Mouse (Mus musculus) Patski (cell line): Measurements from ENCODE around the gene Ptov1. TPM values are rescaled to one million over a fixed set of nuclear protein-coding genes. Genes with fewer than 3 reads are reported as not detected.

Experiments used
- ATAC-seq: fragments of 100-300 bp; one replicate; pipeline ENCODE4 v1.8.0; 2021
- CTCF ChIA-PET: fragments of 350-600 bp; sonication (Branson Sonifier 250); formaldehyde crosslinking; loops from one replicate; lab custom pipeline; 2022; ENCODE audit warnings: inconsistent platforms; lab: Charles Lee
- POLR2A ChIA-PET: fragments of 350-600 bp; sonication (Branson Sonifier 250); formaldehyde crosslinking; loops from one replicate; lab custom pipeline; 2022; ENCODE audit warnings: antibody characterized with exemption, inconsistent platforms; lab: Charles Lee
- DNase-seq: peaks from one replicate; pipeline ENCODE4 v3.0.0-alpha.2; 2011; ENCODE audit warnings: low read depth, low spot score
- H3K27me3 ChIP-seq: fragments of 371-371 bp; one replicate; pipeline ENCODE4 v1.5.1; 2021
- CTCF ChIP-seq: fragments of 100-300 bp; IDR thresholded peaks from one replicate; pipeline ENCODE4 v1.5.1; 2021
- in situ Hi-C: fragments of 300-500 bp; cut with MboI; formaldehyde crosslinking; loops from 3 replicates; pipeline ENCODE4 v1.11.1; 2018; ENCODE audit warnings: low pct_unique_long_range_greater_than_20kb, mixed read lengths
- polyA plus RNA-seq: library from polyadenylated mRNA; unstranded; gene quantifications from one replicate; pipeline ENCODE4 v1.2.3, GENCODE M21; 2021

Gene Ptov1
- polyA plus RNA-seq, 1 experiment from 2014 or later, result 308 TPM

- in situ Hi-C loops, result no loop called here
- DNase-seq, result no peak
- TF ChIP-seq CTCF, result no peak
- H3K27me3 ChIP-seq, result no peaks in the 10 kb centered on the region
- CTCF ChIA-PET, result interaction anchor here (2.0 kb wide), 1 partner anchor 14 kb away, joined by 8 read pairs; no protein-coding TSS in a partner anchor
- POLR2A ChIA-PET, result interaction anchor here (2.7 kb wide), 1 partner anchor 11 kb away, joined by 11 read pairs; no protein-coding TSS in a partner anchor
- no peak for ATAC-seq
These were observed 31.5 kb downstream of the Ptov1 start for GRCm38 (mm10) chr7:44838073-44838472.

GRCm38 (mm10) chr7:44836423-44837053, 33.0 kb downstream of the Ptov1 start:
- no peak for ATAC-seq
- H3K27me3 ChIP-seq, result no peaks in the 10 kb centered on the region
- in situ Hi-C loops, result no loop called here
- TF ChIP-seq CTCF, result no peak
- ChIA-PET POLR2A (interaction anchor here (1.1 kb wide), 1 partner anchor 14 kb away, joined by 4 read pairs; no protein-coding TSS in a partner anchor), CTCF (interaction anchor here (0.8 to 3.1 kb wide), 4 partner anchors 9 to 91 kb away, joined by 3 to 14 read pairs (median 4); no protein-coding TSS in a partner anchor)
- no peak for DNase-seq

- ATAC-seq (no peak), DNase-seq (no peak)
- ChIA-PET CTCF (interaction anchor here (0.8 to 3.1 kb wide), 3 partner anchors 8 to 14 kb away, joined by 3 to 14 read pairs (median 4); no protein-coding TSS in a partner anchor), POLR2A (no interaction called here)
- no peak for TF ChIP-seq CTCF
- no peaks in the 10 kb centered on the region for H3K27me3 ChIP-seq
- in situ Hi-C loops, result no loop called here
These were observed 33.6 kb downstream of the Ptov1 start for GRCm38 (mm10) chr7:44836016-44836404.

GRCm38 (mm10) chr7:44835373-44836015, 34.1 kb downstream of the Ptov1 start:
- H3K27me3 ChIP-seq, result no peaks in the 10 kb centered on the region
- ChIA-PET CTCF (interaction anchor here (1.1 to 3.1 kb wide), 2 partner anchors 10 to 13 kb away, joined by 4 to 14 read pairs; no protein-coding TSS in a partner anchor), POLR2A (interaction anchor here (1.1 to 1.4 kb wide), 2 partner anchors 8 to 16 kb away, joined by 4 to 6 read pairs; no protein-coding TSS in a partner anchor)
- DNase-seq (no peak), ATAC-seq (no peak)
- in situ Hi-C loops, result no loop called here
- TF ChIP-seq CTCF, result no peak

- DNase-seq (no peak), ATAC-seq (no peak)
- ChIA-PET CTCF (no interaction called here), POLR2A (no interaction called here)
- TF ChIP-seq CTCF, result no peak
- H3K27me3 ChIP-seq, result no peaks in the 10 kb centered on the region
- in situ Hi-C loops, result no loop called here
These were observed 36.8 kb downstream of the Ptov1 start for GRCm38 (mm10) chr7:44832763-44833162.

- TF ChIP-seq CTCF, result no peak
- POLR2A ChIA-PET, result no interaction called here
- H3K27me3 ChIP-seq, result no peaks in the 10 kb centered on the region
- DNase-seq (no peak), ATAC-seq (no peak)
- in situ Hi-C loops, result no loop called here
- CTCF ChIA-PET, result interaction anchor here (1.6 to 3.6 kb wide), 3 partner anchors 11 to 15 kb away, joined by 4 to 21 read pairs (median 7); partner anchors contain the start of genes Atf5, Il4i1 and Nup62
These were observed 40.9 kb downstream of the Ptov1 start for GRCm38 (mm10) chr7:44828706-44829105.

GRCm38 (mm10) chr7:44826771-44827170, 42.8 kb downstream of the Ptov1 start:
- in situ Hi-C loops, result no loop called here
- ATAC-seq (no peak), DNase-seq (no peak)
- POLR2A ChIA-PET, result interaction anchor here (1.0 to 1.9 kb wide), 3 partner anchors 12 to 104 kb away, joined by 3 to 11 read pairs (median 5); no protein-coding TSS in a partner anchor
- no peaks in the 10 kb centered on the region for H3K27me3 ChIP-seq
- TF ChIP-seq CTCF, result no peak
- CTCF ChIA-PET, result interaction anchor here (1.1 to 3.6 kb wide), 4 partner anchors 9 to 72 kb away, joined by 3 to 21 read pairs (median 5); partner anchors contain the start of genes Atf5, Il4i1 and Nup62

GRCm38 (mm10) chr7:44824872-44825271, 44.7 kb downstream of the Ptov1 start:
- ChIA-PET CTCF (interaction anchor here (0.6 to 3.6 kb wide), 10 partner anchors 8 to 116 kb away, joined by 3 to 21 read pairs (median 6); partner anchors contain the start of genes Atf5, Il4i1 and Nup62), POLR2A (no interaction called here)
- H3K27me3 ChIP-seq, result no peaks in the 10 kb centered on the region
- ATAC-seq (peak; percentile 72), DNase-seq (no peak)
- in situ Hi-C loops, result no loop called here
- peak; percentile 78 for TF ChIP-seq CTCF

- CTCF ChIA-PET, result interaction anchor here (1.5 to 2.0 kb wide), 3 partner anchors 11 to 22 kb away, joined by 3 to 8 read pairs (median 6); no protein-coding TSS in a partner anchor
- in situ Hi-C loops, result no loop called here
- no peaks in the 10 kb centered on the region for H3K27me3 ChIP-seq
- no peak for TF ChIP-seq CTCF
- ATAC-seq, result no peak
- POLR2A ChIA-PET, result no interaction called here
- DNase-seq, result no peak
These were observed 46.2 kb downstream of the Ptov1 start for GRCm38 (mm10) chr7:44823409-44823808.
